Comparison of ENCODE assay signal across 9 mouse cellular contexts in the genomic region with DNA sequence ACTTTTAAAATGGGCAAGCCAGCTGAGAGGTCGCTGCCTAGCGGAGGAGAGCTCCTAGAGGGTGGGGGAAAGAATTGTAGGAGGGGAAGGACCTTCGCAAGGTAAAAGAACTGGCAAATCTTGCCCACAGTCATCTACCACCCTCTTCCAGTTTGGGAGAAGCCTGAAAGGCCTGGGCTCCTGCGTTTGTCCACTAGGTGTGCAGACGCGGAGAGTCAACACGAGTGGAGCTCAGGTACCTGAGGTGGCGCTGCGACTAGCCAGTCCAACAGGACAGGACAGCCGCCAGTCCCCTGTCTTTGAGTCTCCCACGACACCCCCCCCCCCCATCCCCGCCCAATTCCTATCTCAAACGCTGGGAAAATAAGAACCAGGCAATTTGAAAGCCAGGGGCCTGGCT. TPM values are rescaled to one million over a fixed set of nuclear protein-coding genes. Genes with fewer than 3 reads are reported as not detected.
DNase-seq lines count a peak whose midpoint lies in the region; ATAC-seq lines count a peak whose summit lies in the region.
"Had no signal": no experiment of that assay in that cellular context is flagged by ENCODE, and none has a peak within 500 bp of the region (broad histone marks: within the 10 kb centered on the region; RNA-seq: fewer than 3 reads in every experiment).

No protein-coding gene starts in this region.

- H3K9ac ChIP-seq in intestine, embryonic 14.5 days (ENCODE audit: low read length): no peak overlapping the region
- no peak overlapping the region for H3K9ac ChIP-seq in intestine, embryonic 16.5 days (ENCODE audit: low read depth, low read length)
- H3K9ac ChIP-seq in limb, embryonic 15.5 days: no peak overlapping the region

- H3K4me1 ChIP-seq in intestine, embryonic 14.5 days (replicated peaks; ENCODE audit: control insufficient read depth, insufficient read depth, low read length): peaks cover 11% of the 10 kb centered on the region
- H3K4me1 ChIP-seq in intestine, embryonic 16.5 days (ENCODE audit: control insufficient read depth, insufficient read depth, low read length): peaks cover 22% of the 10 kb centered on the region
- H3K4me1 ChIP-seq in limb, embryonic 15.5 days: peaks cover 31% of the 10 kb centered on the region

- no peaks in the 10 kb centered on the region for H3K36me3 ChIP-seq in intestine, embryonic 14.5 days (ENCODE audit: control insufficient read depth, insufficient read depth, low read length)
- no peaks in the 10 kb centered on the region for H3K36me3 ChIP-seq in intestine, embryonic 16.5 days (ENCODE audit: control insufficient read depth, insufficient read depth, low read length)
- no peaks in the 10 kb centered on the region for H3K36me3 ChIP-seq in limb, embryonic 15.5 days
- H3K36me3 ChIP-seq: G1E had no signal

- no peak overlapping the region for H3K4me3 ChIP-seq in intestine, embryonic 14.5 days (ENCODE audit: low read depth, low read length)
- H3K4me3 ChIP-seq in intestine, embryonic 16.5 days (ENCODE audit: low read length): no peak overlapping the region
- peak overlapping the region; percentile 60 for H3K4me3 ChIP-seq in limb, embryonic 15.5 days

- H3K27me3 ChIP-seq in intestine, embryonic 14.5 days (replicated peaks; ENCODE audit: control insufficient read depth, insufficient read depth, low read length): peaks cover 99% of the 10 kb centered on the region
- peaks cover 95% of the 10 kb centered on the region for H3K27me3 ChIP-seq in intestine, embryonic 16.5 days (replicated peaks; ENCODE audit: control insufficient read depth, insufficient read depth, low read length)
- H3K27me3 ChIP-seq in limb, embryonic 15.5 days: peaks cover 88% of the 10 kb centered on the region

- H3K27ac ChIP-seq in intestine, embryonic 14.5 days (ENCODE audit: low read depth): no peak overlapping the region
- no peak overlapping the region for H3K27ac ChIP-seq in intestine, embryonic 16.5 days (ENCODE audit: low read length)
- no peak overlapping the region for H3K27ac ChIP-seq in limb, embryonic 15.5 days

- DNase-seq in intestine, embryonic 14.5 days (ENCODE audit: low spot score): no peak
- peak; percentile 24 for DNase-seq in heart, postnatal 4 days
- DNase-seq in retina, postnatal 1 day: peak; percentile 28
- no peak for DNase-seq in cerebellum, adult 8-10 months
- DNase-seq in spleen, postnatal 4 days (ENCODE audit: low spot score in 2 of 2): no peak
- DNase-seq in urinary bladder, postnatal 4 days (ENCODE audit: low spot score in 2 of 2): no peak

- 0 out of 2 replicates have a peak, but pooled peaks have one; percentile 38 for ATAC-seq in intestine, embryonic 14.5 days (replicated peaks; ENCODE audit: low FRiP score, low TSS enrichment, low read depth)
- ATAC-seq in intestine, embryonic 16.5 days: no peak
- ATAC-seq in limb, embryonic 15.5 days (ENCODE audit: insufficient number of reproducible peaks, low FRiP score, low TSS enrichment, low read depth): no peak

- WGBS in intestine, embryonic 14.5 days: 3% methylated on average over 13 of the region's 13 CpGs
- WGBS in intestine, embryonic 16.5 days: 3% methylated on average over 13 of the region's 13 CpGs
- WGBS in limb, embryonic 15.5 days: 4% methylated on average over 13 of the region's 13 CpGs

- no peaks in the 10 kb centered on the region for H3K9me3 ChIP-seq in intestine, embryonic 14.5 days (ENCODE audit: control insufficient read depth, low read length)
- H3K9me3 ChIP-seq in intestine, embryonic 16.5 days (ENCODE audit: control insufficient read depth, low read length): no peaks in the 10 kb centered on the region
- H3K9me3 ChIP-seq in limb, embryonic 15.5 days: no peaks in the 10 kb centered on the region

- H3K4me2 ChIP-seq in intestine, embryonic 14.5 days (ENCODE audit: low read length): no peak overlapping the region
- H3K4me2 ChIP-seq in intestine, embryonic 16.5 days (ENCODE audit: low read depth, low read length): no peak overlapping the region
- peak overlapping the region; percentile 92 for H3K4me2 ChIP-seq in limb, embryonic 15.5 days

RNA-seq across cellular contexts. Expression of a gene that starts 0.8 kb away (rescaled TPM):
- not detected in 2 replicates for polyA plus RNA-seq in intestine, embryonic 14.5 days (2014; fragmentation: Nextera tagmentation; extraction: Ambion mirVana)
- polyA plus RNA-seq in intestine, embryonic 16.5 days (2015; fragmentation: Nextera tagmentation; extraction: Ambion mirVana): not detected in 2 replicates
- 10 to 100 TPM; 10.2 to 12.4 TPM for total RNA-seq in heart, postnatal 4 days (2021)
- 3.3 and 6.5 TPM in 2 replicates for polyA plus RNA-seq in limb, embryonic 15.5 days (2015; fragmentation: Nextera tagmentation; extraction: Ambion mirVana)
- total RNA-seq: G1E had no signal
- polyA plus RNA-seq: G1E had no signal

Comparison
In these comparisons a context has a peak if more than half of its experiments do, and no peak if none do; other contexts are left out.
1. DNase-seq: peak in heart, postnatal 4 days (single experiment) and retina, postnatal 1 day (single experiment); none in intestine, embryonic 14.5 days (single experiment), cerebellum, adult 8-10 months (single experiment), spleen, postnatal 4 days (0 of 2) and urinary bladder, postnatal 4 days (0 of 2).